Mouse (Mus musculus) left cerebral cortex, adult 18-20 months (tissue): ENCODE measurements around the gene Skint4. TPM values are rescaled to one million over a fixed set of nuclear protein-coding genes. Genes with fewer than 3 reads are reported as not detected.

Experiments
- DNase-seq, 2 experiments: peaks; one replicate each; pipeline ENCODE4 v3.0.0; 2021 to 2022; ENCODE audit warnings: low spot score in 2 of 2, mixed read lengths in 1 of 2
- long read RNA-seq, 2 experiments: library from polyadenylated mRNA; stranded (forward); transcript quantifications; one replicate each; pipeline ENCODE4 v2.0.0; 2021
- total RNA-seq, 2 experiments: library from RNA; stranded (reverse); gene quantifications; 2 replicates each; pipeline ENCODE4 v1.2.3; 2021

Skint4 gene
- total RNA-seq: not detected
- long read RNA-seq, experiment 1: 0 reads
- long read RNA-seq, experiment 2: 0 reads

GRCm38 (mm10) chr4:112071716-112072115, at the start of gene Skint4:
Gene Skint4 (plus strand): TSS chr4:112072016.
- no peak for DNase-seq

Other genes starting within 250 kb of the Skint4 start
- gene Slc5a9, start 169.1 kb upstream of the Skint4 start, total RNA-seq: not detected
- gene Skint8, start 152.6 kb upstream of the Skint4 start, total RNA-seq: not detected
- under 1 TPM; 0.35 to 0.70 TPM for gene Skint7, start 99.1 kb upstream of the Skint4 start, total RNA-seq
- not detected for gene Skint1, start 65.7 kb upstream of the Skint4 start, total RNA-seq
- not detected for gene Skint3, start 160.2 kb downstream of the Skint4 start, total RNA-seq